In the genomic region with DNA sequence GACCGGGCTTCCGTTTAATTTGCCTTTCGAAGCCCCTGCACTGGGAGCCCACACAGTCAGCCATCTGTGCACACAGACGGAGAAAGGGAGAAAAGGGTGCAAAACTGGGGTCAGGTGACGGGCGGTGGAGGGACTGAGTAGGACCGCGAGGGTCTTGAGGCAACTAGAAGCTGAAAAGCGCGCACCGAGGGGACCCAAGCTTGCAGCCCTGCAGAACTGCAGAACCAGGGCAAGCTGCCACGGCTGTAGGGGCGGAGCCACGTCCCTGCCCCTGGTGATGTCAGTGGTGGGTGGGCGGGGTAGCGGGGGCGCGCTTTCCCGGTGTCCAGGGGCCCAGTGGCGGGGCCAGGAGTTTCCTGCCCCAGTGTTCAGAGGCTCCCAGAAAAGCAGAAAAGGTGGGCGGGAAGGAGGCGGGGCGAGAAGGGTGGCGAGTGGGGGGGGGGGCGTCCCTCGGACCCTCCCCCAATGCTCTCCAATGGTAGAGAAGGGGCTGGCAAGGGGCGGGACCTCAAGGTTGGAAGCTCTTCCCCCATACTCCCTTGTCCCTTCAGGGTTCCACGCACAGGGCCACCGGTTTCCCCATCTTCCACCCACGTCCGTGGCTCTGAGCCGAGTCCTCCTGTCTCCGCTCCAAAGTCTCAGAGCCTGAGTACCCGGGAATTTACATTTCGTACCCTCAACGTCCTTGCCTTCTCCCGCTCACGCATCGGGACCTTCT, we compare ENCODE assay signal across 8 mouse cellular contexts. TPM values are rescaled to one million over a fixed set of nuclear protein-coding genes. Genes with fewer than 3 reads are reported as not detected.
A peak's percentile ranks its signal among the peaks of the same experiment; 100 is the strongest.
DNase-seq lines count a peak whose midpoint lies in the region; ATAC-seq and TF ChIP-seq lines count a peak whose summit lies in the region.

No protein-coding gene starts in this region.

- H3K4me3 ChIP-seq in forebrain, embryonic 11.5 days (ENCODE audit: low read depth, low read length): peak overlapping the region; percentile 37
- peak overlapping the region; percentile 47 for H3K4me3 ChIP-seq in hindbrain, postnatal 0 days (ENCODE audit: low read length)
- peak overlapping the region; percentile 49 for H3K4me3 ChIP-seq in liver, embryonic 13.5 days (replicated peaks)

- no peak for TF ChIP-seq CTCF in hindbrain, postnatal 0 days (IDR thresholded peaks at IDR 0.05; ENCODE audit: low read depth)

- H3K27me3 ChIP-seq in forebrain, embryonic 11.5 days (ENCODE audit: control insufficient read depth, insufficient read depth, low read length): peaks cover 30% of the 10 kb centered on the region
- H3K27me3 ChIP-seq in hindbrain, postnatal 0 days (ENCODE audit: insufficient read depth, low read length): 0 out of 2 replicates have a peak, but pooled peaks cover 4% of the 10 kb centered on the region
- peaks cover 70% of the 10 kb centered on the region for H3K27me3 ChIP-seq in liver, embryonic 13.5 days

- peak overlapping the region; percentile 49 for H3K4me2 ChIP-seq in forebrain, embryonic 11.5 days (ENCODE audit: low read depth, low read length, severe bottlenecking)
- peak overlapping the region; percentile 59 for H3K4me2 ChIP-seq in hindbrain, postnatal 0 days (ENCODE audit: low read depth, low read length)
- H3K4me2 ChIP-seq in liver, embryonic 13.5 days: peak overlapping the region; percentile 63

- H3K4me1 ChIP-seq in forebrain, embryonic 11.5 days (replicated peaks; ENCODE audit: control insufficient read depth, insufficient read depth, low read length): peaks cover 15% of the 10 kb centered on the region
- H3K4me1 ChIP-seq in hindbrain, postnatal 0 days (ENCODE audit: insufficient read depth, low read length): no peaks in the 10 kb centered on the region
- H3K4me1 ChIP-seq in liver, embryonic 13.5 days (replicated peaks): peaks cover 12% of the 10 kb centered on the region; the same call in 1 of the 2 replicates

- no peaks in the 10 kb centered on the region for H3K9me3 ChIP-seq in forebrain, embryonic 11.5 days (ENCODE audit: control insufficient read depth, low read length)
- H3K9me3 ChIP-seq in hindbrain, postnatal 0 days (ENCODE audit: low read length): no peaks in the 10 kb centered on the region
- H3K9me3 ChIP-seq in liver, embryonic 13.5 days (replicated peaks): no peaks in the 10 kb centered on the region

- peak overlapping the region; percentile 58; the same call in 1 of the 2 replicates for H3K27ac ChIP-seq in forebrain, embryonic 11.5 days (ENCODE audit: low read depth, low read length)
- H3K27ac ChIP-seq in hindbrain, postnatal 0 days: peak overlapping the region; percentile 92
- no peak overlapping the region for H3K27ac ChIP-seq in liver, embryonic 13.5 days

- DNase-seq in ovary, adult 18-20 months (ENCODE audit: low spot score): peak; percentile 68
- DNase-seq in ovary, postnatal 10 days (ENCODE audit: low spot score): no peak
- peak; percentile 96 for DNase-seq in forebrain, embryonic 11.5 days (ENCODE audit: low spot score)
- peak; percentile 91 for DNase-seq in hindbrain, postnatal 0 days (ENCODE audit: low spot score)
- no peak for DNase-seq in liver, embryonic 13.5 days
- peak; percentile 77 for DNase-seq in right cerebral cortex, adult 18-20 months
- DNase-seq in c-Kit-positive CD71-positive TER-119-positive erythroid progenitor cells, embryonic 14.5 days (ENCODE audit: low spot score): no peak

- H3K36me3 ChIP-seq in forebrain, embryonic 11.5 days (ENCODE audit: control insufficient read depth, insufficient read depth, low read length): no peaks in the 10 kb centered on the region
- H3K36me3 ChIP-seq in hindbrain, postnatal 0 days (ENCODE audit: insufficient read depth, low read length): no peaks in the 10 kb centered on the region
- H3K36me3 ChIP-seq in liver, embryonic 13.5 days: no peaks in the 10 kb centered on the region

- peak overlapping the region; percentile 59 for H3K9ac ChIP-seq in forebrain, embryonic 11.5 days (ENCODE audit: low read length)
- peak overlapping the region; percentile 63 for H3K9ac ChIP-seq in hindbrain, postnatal 0 days (replicated peaks; ENCODE audit: low read length)
- no peak overlapping the region; the same call in 1 of the 2 replicates for H3K9ac ChIP-seq in liver, embryonic 13.5 days

- peak; percentile 76 for ATAC-seq in cerebellum, adult (ENCODE audit: insufficient number of reproducible peaks, low FRiP score, low TSS enrichment)
- peak; percentile 93 for ATAC-seq in forebrain, embryonic 11.5 days (replicated peaks; ENCODE audit: low FRiP score)
- ATAC-seq in hindbrain, postnatal 0 days: peak; percentile 91
- peak; percentile 79 for ATAC-seq in liver, embryonic 13.5 days (ENCODE audit: low read depth)

- whole genome bisulfite sequencing in forebrain, embryonic 11.5 days: under 1% methylated on average over 32 of the region's 39 CpGs
- under 1% methylated on average over 37 of the region's 39 CpGs for WGBS in hindbrain, postnatal 0 days
- WGBS in liver, embryonic 13.5 days (ENCODE audit: insufficient replicate concordance): under 1% methylated on average over 35 of the region's 39 CpGs

RNA-seq across cellular contexts. Expression of a gene that starts 1.1 kb away (rescaled TPM):
- 36.6 and 36.7 TPM in 2 replicates for polyA plus RNA-seq in forebrain, embryonic 11.5 days (2014; fragmentation: Nextera tagmentation; extraction: Ambion mirVana)
- 112 and 125 TPM in 2 replicates for total RNA-seq in hindbrain, postnatal 0 days (2014; rRNA removed)
- polyA plus RNA-seq in hindbrain, postnatal 0 days (2015; fragmentation: Nextera tagmentation; extraction: Ambion mirVana): 73.8 and 76.0 TPM in 2 replicates
- 10.0 and 10.4 TPM in 2 replicates for polyA plus RNA-seq in liver, embryonic 13.5 days (2015; fragmentation: Nextera tagmentation; extraction: Ambion mirVana)

Comparison
In these comparisons a context has a peak if more than half of its experiments do, and no peak if none do; other contexts are left out.
1. DNase-seq: peak in ovary, adult 18-20 months (single experiment), forebrain, embryonic 11.5 days (single experiment), hindbrain, postnatal 0 days (single experiment) and right cerebral cortex, adult 18-20 months (single experiment); none in ovary, postnatal 10 days (single experiment), liver, embryonic 13.5 days (single experiment) and c-Kit-positive CD71-positive TER-119-positive erythroid progenitor cells, embryonic 14.5 days (single experiment).
2. Peak in every context shown above with its lines, with median percentiles within 50 percentile points of each other: ATAC-seq, H3K4me2 ChIP-seq and H3K4me3 ChIP-seq.